Mouse (Mus musculus) T-cell, adult 66 days (primary cell): ENCODE measurements around the gene Ip6k3. TPM values are rescaled to one million over a fixed set of nuclear protein-coding genes. Genes with fewer than 3 reads are reported as not detected.

Source experiments
- total RNA-seq, 2 experiments: library from RNA; stranded (reverse); gene quantifications; 3 replicates in 1 of 2; 4 replicates in 1 of 2; pipeline ENCODE4 v1.2.4; 2023

Ip6k3 gene
- not detected for total RNA-seq

DNA sequence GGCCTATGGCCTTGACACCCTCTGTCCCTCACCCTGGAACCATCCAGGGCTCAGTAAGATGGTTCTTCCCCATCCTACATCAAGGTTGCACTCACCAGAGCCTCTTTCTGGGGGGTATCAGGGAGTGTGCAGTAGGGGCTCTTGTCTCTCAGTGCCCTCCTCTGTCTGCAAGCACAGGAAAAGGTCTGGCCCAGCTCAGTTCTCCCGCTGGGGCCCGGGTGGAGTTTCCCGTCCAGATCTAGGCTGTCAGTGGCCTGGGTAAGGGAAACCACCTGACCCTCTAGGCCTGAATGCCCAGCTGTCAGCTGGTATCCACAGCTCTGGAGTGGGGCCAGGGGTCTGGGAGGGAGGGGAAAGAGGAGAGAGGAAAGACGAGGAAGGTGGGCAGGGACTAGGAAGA lies at the start of gene Ip6k3:
TSS of gene Ip6k3 (minus strand) at position 251 of the 400 bp plus-strand sequence.

DNA sequence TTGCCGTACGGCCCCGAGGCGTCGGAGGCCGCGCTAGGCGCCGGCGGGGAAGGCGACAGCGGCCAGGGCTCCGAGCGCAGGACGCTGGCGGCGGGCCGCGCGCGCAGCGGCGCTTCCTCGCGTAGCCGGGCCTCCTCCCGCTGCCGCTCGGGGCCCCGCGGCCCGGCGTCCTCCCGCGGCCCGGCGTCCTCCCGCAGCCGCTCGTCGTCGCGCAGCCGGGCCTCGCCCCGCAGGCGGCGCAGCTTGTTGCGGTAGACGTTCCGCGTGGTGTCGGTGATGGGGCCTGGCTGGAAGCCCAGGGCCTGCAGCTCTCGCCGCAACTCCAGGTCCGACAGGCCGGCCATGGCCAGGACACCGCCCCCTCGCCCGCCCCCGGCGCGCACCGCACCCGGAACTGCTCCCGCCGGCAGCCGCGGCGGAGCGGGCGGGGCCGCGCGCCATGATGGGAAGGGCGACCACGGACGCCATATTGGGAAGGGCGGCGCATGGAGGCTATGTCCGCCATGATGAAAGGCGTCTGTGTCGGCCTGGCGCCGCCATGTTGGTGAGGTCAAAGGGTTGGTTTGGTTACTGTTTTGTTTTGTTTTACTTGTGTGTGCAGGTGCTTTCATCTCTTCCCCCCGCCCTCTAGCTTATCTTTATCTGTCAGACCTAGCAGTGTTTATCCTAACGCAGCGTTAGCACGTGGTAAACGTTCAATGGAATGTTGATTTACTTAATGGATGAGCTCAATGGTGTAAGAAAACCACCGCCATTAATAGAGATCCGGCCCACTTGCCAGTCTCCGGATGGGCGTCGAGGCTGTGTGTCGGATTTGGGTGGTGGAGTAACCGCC lies 36.7 kb upstream of the Ip6k3 start, which contains the start of gene Lemd2:
TSS of gene Lemd2 (minus strand) at position 395 of the 835 bp plus-strand sequence.

DNA sequence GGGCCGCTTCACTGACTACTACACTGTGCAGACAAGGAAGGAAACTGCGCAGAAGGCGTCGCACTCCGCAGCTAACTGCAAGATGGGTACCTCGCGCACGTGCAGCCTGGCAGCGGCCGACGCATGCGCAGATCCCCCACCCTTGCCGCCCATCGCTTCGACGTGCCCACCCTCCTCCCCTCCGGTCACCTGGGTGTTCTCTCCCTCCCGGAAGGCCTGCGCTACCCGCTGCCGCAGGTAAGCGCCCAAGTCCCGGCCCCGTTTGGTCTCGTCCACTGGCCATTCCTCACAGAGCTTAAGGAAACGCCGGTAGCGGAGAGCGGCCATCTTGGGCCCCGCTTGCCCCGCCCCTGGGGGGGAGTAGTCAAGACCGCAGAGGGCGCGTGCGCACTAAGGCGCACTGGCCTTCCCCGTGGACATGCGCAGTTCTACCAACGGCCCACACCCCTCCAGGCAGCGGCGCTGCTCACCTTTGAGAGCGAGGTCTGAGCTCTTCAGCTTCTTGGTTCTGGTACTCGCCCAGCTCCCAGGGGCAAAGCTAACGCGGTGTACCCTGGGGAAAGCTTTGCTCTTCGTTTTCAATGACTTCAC lies 33.9 kb downstream of the Ip6k3 start, which contains the start of gene Uqcc2:
TSS of gene Uqcc2 (minus strand) at position 366 of the 591 bp plus-strand sequence.

Other genes with a start within 250 kb of the Ip6k3 start
- 100 to 1,000 TPM; 126 to 131 TPM for gene Phf1, start 234.7 kb downstream of the Ip6k3 start, total RNA-seq
- gene Cuta, start 228.2 kb downstream of the Ip6k3 start, total RNA-seq, result 100 to 1,000 TPM in 1 of 2 experiments, 10 to 100 TPM in 1; 95.6 to 111 TPM
- 1 to 10 TPM; 1.3 to 2.1 TPM for gene Syngap1, start 226.5 kb downstream of the Ip6k3 start, total RNA-seq
- gene Zbtb9, start 194.6 kb downstream of the Ip6k3 start, total RNA-seq, result 10 to 100 TPM; 24.3 to 25.0 TPM
- gene Bak1, start 138.8 kb downstream of the Ip6k3 start, total RNA-seq, result 10 to 100 TPM; 39.2 to 47.5 TPM
- 100 to 1,000 TPM in 1 of 2 experiments, 10 to 100 TPM in 1; 97.9 to 108 TPM for gene Itpr3, start 110.5 kb downstream of the Ip6k3 start, total RNA-seq
- gene Uqcc2, start 33.9 kb downstream of the Ip6k3 start, total RNA-seq, result 10 to 100 TPM; 46.0 to 52.3 TPM
- gene Lemd2, start 36.7 kb upstream of the Ip6k3 start, total RNA-seq, result 10 to 100 TPM; 86.7 to 88.4 TPM